Mouse (Mus musculus) embryo, embryonic 10.5 days (tissue): Measurements from ENCODE around the gene Rad54l2.

Experiments used
- DNase-seq: peaks from one replicate; pipeline ENCODE4 v3.0.0-alpha.2; 2015; ENCODE audit warnings: low spot score

Gene Rad54l2

DNA sequence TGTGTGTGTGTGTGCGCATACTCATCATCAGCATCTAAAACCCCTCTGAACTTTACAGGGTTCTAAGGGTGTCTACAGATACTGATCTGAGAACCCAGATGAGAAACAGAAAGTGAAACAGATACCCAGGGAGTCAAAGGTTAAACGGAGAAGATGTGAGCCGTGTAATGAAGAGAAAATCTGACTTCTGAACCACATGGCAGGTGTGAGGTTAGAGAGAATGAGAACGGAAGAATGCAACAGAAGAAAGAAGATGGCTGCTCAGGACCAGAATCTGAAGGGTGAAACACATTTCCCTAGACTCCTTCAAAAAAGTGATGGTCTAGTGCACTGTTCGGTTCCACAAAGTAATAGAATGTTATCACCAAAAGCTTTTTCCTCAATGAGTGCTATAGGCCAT lies 36.9 kb downstream of the Rad54l2 start:
- no peak for DNase-seq

DNA sequence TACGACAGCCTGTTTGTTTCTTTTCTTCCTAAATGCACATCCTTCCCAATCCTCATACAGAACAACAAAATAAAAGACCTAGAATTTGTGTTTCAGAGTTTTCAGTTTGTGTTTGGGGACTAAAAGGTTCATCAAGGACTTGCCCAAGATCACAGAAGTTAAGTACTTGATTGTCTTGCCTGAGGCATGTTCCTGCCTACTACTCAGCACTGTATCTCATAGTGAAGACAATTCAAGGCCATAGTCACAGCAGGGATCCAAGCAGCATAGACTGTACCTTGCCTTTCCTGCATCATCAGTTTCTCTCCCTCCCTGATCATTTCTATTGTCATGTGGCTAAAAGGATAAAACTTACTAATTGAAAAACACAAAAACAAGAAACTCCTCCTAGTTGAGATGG lies 49.0 kb downstream of the Rad54l2 start:
- DNase-seq: no peak

DNA sequence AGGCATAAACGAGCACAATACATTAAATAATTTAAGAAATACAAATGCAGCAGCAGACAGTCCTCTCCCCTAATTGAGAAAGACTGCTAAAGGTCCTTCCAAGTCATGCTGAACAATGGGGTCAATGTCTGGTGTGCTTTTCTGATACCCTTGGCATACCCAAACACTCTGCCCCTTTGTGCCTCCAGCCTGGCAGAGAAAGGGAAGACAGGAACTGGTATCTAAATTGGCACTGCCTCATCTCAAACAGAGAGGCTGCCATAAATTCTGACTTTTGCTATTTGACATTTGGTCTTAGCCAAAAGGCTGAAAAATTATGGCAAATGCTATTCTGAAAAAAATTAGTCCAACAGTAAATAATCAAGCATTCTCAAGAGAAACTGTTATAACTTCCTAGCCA lies 49.9 kb downstream of the Rad54l2 start:
- no peak for DNase-seq

DNA sequence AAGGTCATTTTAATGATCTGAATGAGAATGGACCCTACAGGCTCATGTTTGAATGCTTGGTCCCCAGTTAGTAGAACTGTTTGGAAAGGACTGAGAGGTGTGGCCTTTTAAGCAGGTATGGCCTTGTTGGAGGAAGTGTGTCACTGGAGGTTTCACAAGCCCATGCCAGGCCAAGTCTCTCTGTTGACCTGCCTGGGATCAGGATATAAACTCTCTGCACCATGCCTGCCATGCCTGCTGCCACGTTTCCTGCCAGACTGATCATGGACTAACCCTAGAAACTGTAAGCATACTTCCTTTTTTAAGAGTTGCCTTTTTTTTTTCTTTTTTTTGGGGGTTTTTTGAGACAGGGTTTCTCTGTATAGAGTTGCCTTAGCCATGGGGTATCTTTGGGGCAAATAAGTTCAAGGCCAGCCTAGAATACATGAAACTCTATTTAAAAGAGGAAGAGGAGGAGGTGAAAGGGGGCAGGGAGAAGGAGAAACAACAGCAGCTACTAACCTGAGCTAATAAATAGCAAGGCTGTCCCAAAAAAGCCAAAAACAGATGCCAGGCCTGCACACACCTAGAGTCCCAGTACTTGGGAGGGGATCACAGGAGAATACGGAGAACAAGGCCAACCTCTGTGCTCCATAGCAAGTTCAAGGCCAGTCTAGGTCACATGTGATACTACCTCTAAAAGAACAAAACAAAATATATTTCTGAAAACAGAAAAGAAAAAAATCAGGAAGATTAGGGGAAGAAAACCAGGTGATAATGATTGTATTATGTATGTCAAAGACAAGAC lies 50.6 kb downstream of the Rad54l2 start:
- DNase-seq: no peak

- no peak for DNase-seq
Measured at GRCm38 (mm10) chr9:106733690-106734089, 55.3 kb downstream of the Rad54l2 start.

- no peak for DNase-seq
Measured at GRCm38 (mm10) chr9:106729416-106729815, 59.6 kb downstream of the Rad54l2 start.

- no peak for DNase-seq
Measured at GRCm38 (mm10) chr9:106726891-106727290, 62.1 kb downstream of the Rad54l2 start.

DNA sequence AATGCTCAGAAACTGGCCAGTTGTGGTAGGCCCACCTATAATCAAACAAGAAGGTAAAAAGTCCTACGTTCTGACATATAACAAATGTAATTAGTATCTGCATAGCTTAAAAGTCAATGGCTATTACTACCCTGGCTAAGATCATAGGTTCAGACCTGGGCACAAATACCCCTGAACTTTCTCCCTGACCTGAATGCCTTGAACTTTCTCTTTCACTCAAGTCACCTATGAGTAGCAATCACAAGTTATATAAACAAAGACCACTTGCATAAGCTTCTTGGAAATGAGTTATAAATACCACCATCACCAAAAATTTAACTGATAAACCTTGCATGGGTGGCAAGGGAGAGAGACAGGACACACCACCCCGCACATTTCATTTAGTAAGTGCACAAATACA lies 63.6 kb downstream of the Rad54l2 start:
- no peak for DNase-seq

DNA sequence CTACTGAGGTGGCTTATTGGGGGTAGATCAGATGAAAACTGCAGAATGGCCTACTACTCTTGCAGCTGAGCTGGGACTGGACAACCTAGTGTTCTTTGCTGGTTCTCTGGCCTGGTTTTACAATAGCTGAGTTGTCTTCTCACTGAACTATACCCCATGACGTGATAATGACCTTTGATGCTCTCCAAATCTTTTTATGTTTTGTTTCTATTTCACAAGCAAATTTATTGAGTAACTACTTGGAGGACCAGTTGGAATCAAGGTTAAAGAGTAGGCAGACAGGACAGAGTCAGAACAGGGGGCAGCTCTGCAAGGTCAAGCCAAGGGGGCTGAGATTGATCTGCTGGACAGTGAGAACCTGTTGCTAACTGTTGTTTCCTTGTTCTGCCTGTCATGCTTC lies 64.1 kb downstream of the Rad54l2 start:
- DNase-seq: no peak

- no peak for DNase-seq
Measured at GRCm38 (mm10) chr9:106716729-106717128, 72.3 kb downstream of the Rad54l2 start.

- DNase-seq: no peak
Measured at GRCm38 (mm10) chr9:106716232-106716631, 72.8 kb downstream of the Rad54l2 start.

DNA sequence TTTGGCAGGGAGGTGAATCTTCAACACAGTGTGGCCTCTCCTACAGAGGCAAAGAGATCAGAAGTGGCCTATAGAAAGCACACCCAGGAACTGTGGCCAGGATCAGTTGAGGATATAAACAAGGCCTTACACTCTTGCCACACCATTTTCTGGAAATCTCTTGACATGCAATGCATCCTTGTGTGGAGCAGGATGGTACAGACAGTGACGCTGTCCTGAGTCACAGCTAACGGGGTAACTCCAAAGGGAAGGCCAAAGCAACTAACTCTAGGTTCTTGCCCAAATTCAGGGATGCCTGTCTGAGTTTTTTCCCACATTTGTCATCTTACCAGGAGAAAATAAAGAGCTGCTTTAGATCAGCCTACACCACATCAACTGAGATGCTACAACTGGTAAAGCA lies 76.5 kb downstream of the Rad54l2 start:
- DNase-seq: no peak

DNA sequence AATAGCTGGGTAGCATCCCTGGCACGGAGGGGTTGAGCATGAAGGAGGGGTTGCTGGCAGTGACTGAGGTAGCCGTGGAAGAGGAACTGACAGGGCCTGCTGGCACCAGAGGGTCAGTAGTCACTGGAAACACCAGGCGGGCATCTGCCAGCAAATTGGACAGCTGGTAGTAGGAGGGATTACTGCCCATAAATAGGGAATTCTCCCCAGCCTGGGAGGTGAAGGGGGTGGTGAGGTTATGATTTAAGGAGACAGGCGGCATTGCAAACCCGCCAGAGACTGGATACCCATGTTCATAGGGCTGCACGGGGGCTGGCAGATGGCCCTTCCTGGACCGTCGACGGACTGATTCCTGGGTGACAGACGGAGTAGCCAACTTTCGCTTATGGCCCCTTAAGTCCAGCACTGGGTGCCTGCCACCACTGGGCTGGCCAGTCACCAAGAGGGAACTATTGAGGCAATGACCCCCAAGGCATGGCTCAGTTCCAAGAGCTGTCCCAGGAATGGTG lies 96.0 kb downstream of the Rad54l2 start:
- DNase-seq: no peak

- DNase-seq: no peak
Measured at GRCm38 (mm10) chr9:106688834-106689233, 100.2 kb downstream of the Rad54l2 start.

DNA sequence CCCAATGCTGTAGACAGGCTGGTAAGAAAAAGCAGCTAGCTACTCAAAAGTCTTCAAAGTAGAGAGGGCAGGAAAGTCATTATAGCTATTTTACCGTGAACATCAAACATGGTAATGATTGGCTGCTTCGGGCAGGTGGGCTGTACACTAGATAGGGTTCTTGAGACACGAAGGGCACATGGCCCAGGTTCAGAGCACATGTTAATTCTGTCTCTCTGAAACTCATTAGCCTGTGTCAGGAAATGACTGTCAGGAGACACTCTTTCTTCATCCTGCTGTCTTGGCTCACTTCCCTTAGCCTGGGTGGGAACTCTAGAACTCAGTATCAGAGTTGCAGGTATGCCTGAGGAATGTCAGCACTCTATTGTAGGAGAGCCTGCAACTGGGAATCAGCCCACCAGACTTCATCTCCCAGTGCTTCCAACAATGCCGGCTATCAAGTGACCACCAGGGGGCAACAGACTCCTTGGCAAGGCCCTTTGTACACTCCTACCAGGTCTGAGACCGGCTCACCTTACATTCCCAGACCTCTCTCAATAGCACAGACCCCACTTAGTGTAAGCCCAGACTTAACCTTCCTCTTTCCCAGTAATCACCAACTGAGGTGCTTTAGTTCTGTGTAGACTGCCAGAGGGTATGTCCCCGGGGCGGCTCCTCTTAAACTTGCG lies 101.9 kb downstream of the Rad54l2 start:
- DNase-seq: peak; percentile 93

- peak; percentile 79 for DNase-seq
Measured at GRCm38 (mm10) chr9:106685249-106686101, 103.5 kb downstream of the Rad54l2 start, which contains the start of gene Tex264. Gene Tex264, minus strand, starts transcription at chr9:106685927.

- DNase-seq: peak; percentile 38
Measured at GRCm38 (mm10) chr9:106684918-106685248, 104.1 kb downstream of the Rad54l2 start.

GRCm38 (mm10) chr9:106684093-106684872 lies 104.7 kb downstream of the Rad54l2 start:
- DNase-seq: no peak

DNA sequence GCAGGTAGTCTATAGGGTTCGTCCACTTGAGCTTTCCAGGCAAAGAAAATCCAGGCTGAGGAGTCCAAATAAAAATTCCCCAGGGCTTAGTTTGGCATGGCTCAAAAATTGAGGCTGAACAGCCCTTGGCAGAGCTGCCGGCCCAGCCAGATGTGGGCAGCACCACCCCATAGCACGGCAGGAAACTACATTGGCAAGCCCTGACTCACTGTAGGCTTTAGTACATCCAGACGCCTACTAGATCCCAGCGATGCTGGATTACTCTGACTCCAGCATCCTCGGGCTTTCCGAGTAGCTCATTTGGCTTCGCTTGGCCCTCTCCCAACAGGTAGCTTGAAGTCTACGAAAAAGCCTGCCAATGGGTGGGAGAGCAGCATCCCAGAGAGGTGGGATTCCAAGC lies 108.0 kb downstream of the Rad54l2 start:
- DNase-seq: no peak

GRCm38 (mm10) chr9:106678242-106678641 lies 110.8 kb downstream of the Rad54l2 start:
- no peak for DNase-seq

GRCm38 (mm10) chr9:106677702-106678101 lies 111.3 kb downstream of the Rad54l2 start:
- no peak for DNase-seq

DNA sequence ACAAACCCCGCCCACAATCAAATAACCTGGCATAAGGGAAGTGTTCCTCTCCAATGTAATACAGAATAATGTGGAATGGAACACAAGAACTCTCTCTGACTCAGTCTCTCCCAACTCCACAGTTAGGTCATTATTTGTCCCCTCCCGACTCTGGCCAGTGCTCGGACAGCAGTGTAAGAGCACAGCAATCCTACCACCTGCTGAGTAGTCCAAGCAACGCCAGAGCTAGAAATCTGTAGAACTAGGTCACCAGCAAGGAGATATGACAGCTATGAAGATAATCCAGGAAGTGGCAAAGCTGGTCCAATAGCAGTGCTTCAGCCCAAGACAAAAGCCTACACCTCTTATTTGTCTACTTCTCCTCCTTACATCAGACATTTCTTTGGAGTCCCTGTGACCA lies 112.4 kb downstream of the Rad54l2 start:
- DNase-seq: no peak
